Mouse (Mus musculus) embryonic facial prominence, embryonic 15.5 days (tissue): ENCODE results near the gene Atg2b. TPM values are rescaled to one million over a fixed set of nuclear protein-coding genes. Genes with fewer than 3 reads are reported as not detected.

Experiments used
- ATAC-seq: fragments of 200-750 bp; cut with Nextera tagmentation; 2 replicates; pipeline ENCODE4 v1.8.0; 2017; ENCODE audit warnings: low read depth, moderate TSS enrichment; ENCODE audit not compliant: insufficient number of reproducible peaks, low FRiP score, low TSS enrichment
- H3K27ac ChIP-seq: fragments of 300-500 bp; sonication (generic); replicated peaks from 2 replicates; pipeline ENCODE4 v1.5.1; 2015; ENCODE audit warnings: mild to moderate bottlenecking, inconsistent platforms
- H3K27me3 ChIP-seq: fragments of 300-500 bp; sonication (generic); 2 replicates; pipeline ENCODE4 v1.6.1; 2015; ENCODE audit warnings: inconsistent platforms
- H3K36me3 ChIP-seq: fragments of 300-500 bp; sonication (generic); 2 replicates; pipeline ENCODE4 v1.6.1; 2015; ENCODE audit warnings: mild to moderate bottlenecking, inconsistent platforms
- H3K4me1 ChIP-seq: fragments of 300-500 bp; sonication (generic); 2 replicates; pipeline ENCODE4 v1.6.1; 2015; ENCODE audit warnings: inconsistent platforms
- H3K4me2 ChIP-seq: fragments of 300-500 bp; sonication (generic); replicated peaks from 2 replicates; pipeline ENCODE4 v1.6.1; 2015; ENCODE audit warnings: mild to moderate bottlenecking, inconsistent platforms
- H3K4me3 ChIP-seq: fragments of 300-500 bp; sonication (generic); replicated peaks from 2 replicates; pipeline ENCODE4 v1.5.1; 2015; ENCODE audit warnings: mild to moderate bottlenecking, inconsistent platforms
- H3K9ac ChIP-seq: fragments of 300-500 bp; sonication (generic); 2 replicates; pipeline ENCODE4 v1.6.1; 2015; ENCODE audit warnings: inconsistent platforms
- H3K9me3 ChIP-seq: fragments of 300-500 bp; sonication (generic); replicated peaks from 2 replicates; pipeline ENCODE4 v1.6.1; 2016; ENCODE audit warnings: inconsistent platforms
- WGBS: fragments of 180-500 bp; shearing (Covaris S2); methylation state at CpG from one replicate; pipeline ENCODE4 v1.1.7; 2015; 5-methylcytosine and 5-hydroxymethylcytosine counted together
- polyA plus RNA-seq: library from polyadenylated mRNA; unstranded; fragments of >200 nt; fragmentation: Nextera tagmentation; extraction: Ambion mirVana; gene quantifications from 2 replicates; pipeline ENCODE4 v1.2.1, GENCODE M21; 2015

Gene Atg2b
- polyA plus RNA-seq, 1 experiment from 2014 or later, result 12.8 TPM

DNA sequence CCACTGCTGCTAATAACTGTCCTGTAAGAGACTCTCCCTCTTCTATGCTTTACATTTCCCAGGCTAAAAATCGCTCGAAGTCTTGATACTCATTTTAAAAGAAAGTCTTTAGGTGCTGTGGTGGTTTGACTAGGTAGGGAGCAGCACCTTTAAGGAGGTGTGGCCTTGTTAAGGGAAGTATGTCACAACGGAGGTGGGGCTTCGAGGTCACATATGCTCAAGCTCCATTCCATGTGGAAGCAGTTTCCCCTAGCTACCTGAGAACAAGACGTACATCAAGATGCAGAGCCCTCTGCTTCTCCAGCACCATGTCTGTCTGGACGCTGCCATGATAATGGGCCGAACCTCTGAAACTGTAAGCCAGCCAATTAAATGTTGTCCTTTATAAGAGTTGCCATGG lies 6.8 kb downstream of the Atg2b start:
- Histone ChIP-seq H3K4me2 (no peak overlapping the region), H3K36me3 (peaks cover 25% of the 10 kb centered on the region), H3K27me3 (no peaks in the 10 kb centered on the region), H3K9me3 (no peaks in the 10 kb centered on the region), H3K9ac (no peak overlapping the region), H3K4me1 (peaks cover 9% of the 10 kb centered on the region), H3K27ac (no peak overlapping the region), H3K4me3 (no peak overlapping the region)
- no peak for ATAC-seq
- 87% methylated on average over 7 of the region's 7 CpGs for WGBS

DNA sequence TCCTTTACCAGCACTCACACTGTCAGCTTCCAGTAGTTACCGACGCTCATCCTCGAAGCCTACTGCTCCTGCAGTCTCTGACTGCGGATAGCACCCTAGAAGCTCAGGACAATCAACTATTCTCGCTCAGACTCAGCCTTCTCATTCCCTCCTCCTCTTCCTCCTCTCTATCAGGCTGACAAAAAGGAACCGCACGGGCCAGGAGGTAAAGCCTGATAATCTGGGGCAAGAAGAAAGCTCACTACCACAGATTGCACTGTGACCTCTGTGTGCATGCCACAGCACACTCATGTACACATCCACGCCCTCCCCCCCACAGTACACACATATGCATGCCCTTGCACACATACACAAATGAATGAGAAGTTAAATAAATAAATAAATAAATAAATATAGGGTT lies 8.7 kb downstream of the Atg2b start:
- no peak overlapping the region for H3K9ac ChIP-seq
- peaks cover 30% of the 10 kb centered on the region for H3K36me3 ChIP-seq
- no peak overlapping the region for H3K4me2 ChIP-seq
- H3K27me3 ChIP-seq, result no peaks in the 10 kb centered on the region
- no peaks in the 10 kb centered on the region for H3K4me1 ChIP-seq
- 94% methylated on average over 8 of the region's 8 CpGs for WGBS
- H3K27ac ChIP-seq, result no peak overlapping the region
- H3K9me3 ChIP-seq, result no peaks in the 10 kb centered on the region
- ATAC-seq, result no peak
- no peak overlapping the region for H3K4me3 ChIP-seq

DNA sequence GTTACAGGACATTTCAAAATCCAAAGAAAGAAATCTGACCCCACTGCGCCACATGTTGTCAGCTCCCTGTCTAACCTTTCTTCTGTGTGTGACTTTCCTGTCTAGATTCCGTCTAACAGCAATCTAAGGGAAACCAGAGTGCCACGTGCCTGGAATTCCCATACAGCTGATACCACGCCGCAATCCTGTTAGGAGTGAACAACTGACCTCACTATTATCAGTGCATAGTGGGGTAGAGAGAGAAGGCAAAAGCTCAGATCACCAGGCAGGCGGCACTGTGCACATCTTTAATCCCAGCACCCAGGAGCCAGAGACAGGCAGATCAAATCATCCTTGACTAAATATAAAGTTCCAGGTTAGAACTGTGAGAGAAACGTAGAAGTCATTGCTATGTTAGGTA lies 29.2 kb downstream of the Atg2b start:
- no peaks in the 10 kb centered on the region for H3K9me3 ChIP-seq
- no peak for ATAC-seq
- no peak overlapping the region for H3K4me2 ChIP-seq
- no peak overlapping the region for H3K27ac ChIP-seq
- WGBS, result 90% methylated on average over 7 of the region's 7 CpGs
- H3K36me3 ChIP-seq, result peaks cover 87% of the 10 kb centered on the region
- H3K27me3 ChIP-seq, result no peaks in the 10 kb centered on the region
- no peak overlapping the region for H3K9ac ChIP-seq
- no peaks in the 10 kb centered on the region for H3K4me1 ChIP-seq
- no peak overlapping the region for H3K4me3 ChIP-seq

DNA sequence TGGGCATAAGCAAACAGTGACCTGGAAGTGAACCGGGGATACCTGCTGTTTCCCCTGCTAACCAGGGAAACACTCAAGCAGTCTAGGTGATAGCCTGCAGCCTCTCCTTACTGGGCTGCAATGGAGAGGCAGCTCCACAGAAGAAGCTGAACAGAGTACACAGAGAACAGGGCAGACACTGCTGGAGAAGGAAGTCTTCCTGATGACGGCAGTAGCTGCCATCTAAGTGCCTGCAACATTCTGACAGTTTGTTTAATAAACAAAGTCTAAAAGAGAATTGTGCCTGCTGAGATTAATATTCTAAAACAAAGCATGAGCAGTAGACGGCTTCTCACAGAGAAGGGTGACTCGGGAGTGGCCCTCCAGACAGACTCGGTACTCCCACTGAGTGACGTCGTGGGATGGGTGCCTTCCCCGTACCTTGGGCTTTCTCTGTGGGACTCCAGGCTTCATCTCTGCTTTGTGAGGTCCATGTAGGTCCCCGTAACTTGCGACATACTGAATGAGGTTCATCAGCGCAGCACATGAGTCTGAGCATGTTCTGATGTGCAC lies 42.2 kb downstream of the Atg2b start:
- Histone ChIP-seq H3K4me2 (no peak overlapping the region), H3K4me1 (no peaks in the 10 kb centered on the region), H3K27ac (no peak overlapping the region), H3K36me3 (peaks cover 96% of the 10 kb centered on the region), H3K27me3 (no peaks in the 10 kb centered on the region), H3K9me3 (no peaks in the 10 kb centered on the region), H3K9ac (no peak overlapping the region), H3K4me3 (no peak overlapping the region)
- WGBS, result 89% methylated on average over 11 of the region's 11 CpGs
- ATAC-seq, result no peak

DNA sequence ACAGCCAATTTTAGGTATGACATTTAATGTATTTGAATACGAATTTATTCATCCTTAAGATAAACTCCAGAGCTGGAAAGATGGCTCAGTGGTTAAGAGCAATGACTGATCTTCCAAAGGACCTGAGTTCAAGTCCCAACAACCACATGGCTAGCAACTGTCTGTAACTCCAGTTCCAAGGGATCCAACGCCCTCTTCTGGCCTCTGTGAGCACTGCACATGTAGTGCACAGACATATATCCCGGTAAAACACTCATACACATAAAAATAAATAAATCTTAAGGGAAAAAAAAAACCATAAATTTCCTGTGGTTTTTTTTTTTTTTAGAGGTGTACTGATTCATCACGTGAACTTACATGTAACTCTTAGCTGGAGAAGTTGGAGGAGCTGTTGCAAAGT lies 47.5 kb downstream of the Atg2b start:
- Histone ChIP-seq H3K36me3 (peaks cover 90% of the 10 kb centered on the region), H3K4me3 (no peak overlapping the region), H3K4me1 (no peaks in the 10 kb centered on the region), H3K27me3 (no peaks in the 10 kb centered on the region), H3K9me3 (no peaks in the 10 kb centered on the region), H3K27ac (no peak overlapping the region), H3K9ac (no peak overlapping the region), H3K4me2 (no peak overlapping the region)
- no peak for ATAC-seq
- whole genome bisulfite sequencing, result 75% methylated on average over 4 of the region's 4 CpGs

DNA sequence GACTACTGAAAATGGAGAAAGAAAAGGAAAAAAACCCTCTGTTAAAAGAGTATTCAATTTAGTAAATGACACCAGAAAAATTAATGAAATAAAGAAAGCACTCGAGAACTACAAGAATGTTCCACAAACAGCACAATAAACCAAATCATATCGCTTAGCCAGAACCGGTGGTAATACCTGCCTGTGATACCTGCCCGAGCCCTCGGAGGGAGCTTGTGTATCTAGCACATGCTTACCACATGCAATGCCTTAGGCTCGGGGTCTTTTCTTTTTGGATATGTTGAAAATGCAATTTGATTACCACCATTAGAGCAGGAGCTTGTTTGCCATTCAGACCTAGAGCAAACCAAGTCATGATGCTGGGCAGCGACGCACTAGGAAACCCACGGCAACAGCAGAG lies 48.5 kb downstream of the Atg2b start:
- H3K27ac ChIP-seq, result no peak overlapping the region
- H3K27me3 ChIP-seq, result no peaks in the 10 kb centered on the region
- H3K36me3 ChIP-seq, result peaks cover 85% of the 10 kb centered on the region
- H3K9me3 ChIP-seq, result no peaks in the 10 kb centered on the region
- WGBS, result 87% methylated on average over 9 of the region's 9 CpGs
- ATAC-seq, result no peak
- no peaks in the 10 kb centered on the region for H3K4me1 ChIP-seq
- no peak overlapping the region for H3K4me2 ChIP-seq
- H3K4me3 ChIP-seq, result no peak overlapping the region
- H3K9ac ChIP-seq, result no peak overlapping the region

DNA sequence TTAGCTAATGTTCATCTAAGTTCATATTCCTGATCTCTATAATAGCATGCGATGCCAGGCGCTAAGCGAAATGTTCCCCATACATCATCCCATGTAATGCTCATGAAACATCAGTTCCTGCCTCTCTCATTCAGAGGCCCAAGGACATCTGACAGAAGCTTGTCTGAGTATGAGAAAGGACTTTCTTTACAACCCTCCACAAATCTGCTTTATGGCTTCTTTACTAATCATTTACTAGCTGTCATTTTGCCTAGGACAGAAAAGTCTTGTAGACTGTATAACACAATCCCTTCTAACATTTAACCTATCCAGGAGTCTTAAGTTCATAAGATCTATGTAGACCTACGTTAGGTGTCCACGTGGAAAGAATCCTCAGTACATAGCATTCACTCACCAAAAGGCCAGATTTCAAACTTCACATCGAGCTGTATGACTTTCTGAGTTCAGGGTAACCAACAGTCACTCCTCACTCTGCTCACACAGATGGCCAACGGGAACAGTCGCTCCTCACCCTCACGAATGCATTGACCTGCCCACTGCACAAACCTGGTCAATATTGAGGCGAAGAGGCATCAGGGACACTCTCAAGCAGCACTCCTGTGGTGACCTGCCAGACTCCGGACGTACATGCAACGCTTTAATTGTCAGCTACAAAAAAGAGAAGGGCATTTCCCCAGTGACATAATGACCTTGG lies 50.5 kb downstream of the Atg2b start:
- Histone ChIP-seq H3K36me3 (peaks cover 72% of the 10 kb centered on the region), H3K4me3 (no peak overlapping the region), H3K27ac (no peak overlapping the region), H3K4me1 (no peaks in the 10 kb centered on the region), H3K4me2 (no peak overlapping the region), H3K9me3 (no peaks in the 10 kb centered on the region), H3K27me3 (no peaks in the 10 kb centered on the region), H3K9ac (no peak overlapping the region)
- ATAC-seq, result no peak
- 97% methylated on average over 13 of the region's 13 CpGs for WGBS

DNA sequence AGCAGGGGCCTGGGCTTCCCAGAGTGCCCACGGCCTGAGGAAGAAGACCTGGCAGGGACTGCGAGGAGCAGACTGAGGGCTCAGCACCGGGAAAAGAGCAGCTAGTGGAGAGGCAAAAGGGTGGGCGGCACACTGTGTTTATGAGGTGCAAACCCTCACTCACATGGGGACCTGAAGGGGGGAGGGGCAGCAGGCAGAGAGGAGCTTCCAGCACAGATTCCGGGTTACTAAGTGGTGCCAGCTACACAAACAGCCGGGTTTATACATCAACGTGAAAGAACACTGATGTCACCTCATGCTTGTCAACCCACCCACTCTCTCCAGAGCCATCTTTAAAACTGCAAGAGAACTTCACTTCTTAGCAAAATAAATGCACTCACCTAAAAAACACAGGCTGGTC lies 59.2 kb downstream of the Atg2b start:
- Histone ChIP-seq H3K27ac (no peak overlapping the region), H3K4me3 (no peak overlapping the region), H3K4me2 (no peak overlapping the region), H3K9me3 (no peaks in the 10 kb centered on the region), H3K36me3 (peaks cover 58% of the 10 kb centered on the region), H3K4me1 (no peaks in the 10 kb centered on the region), H3K27me3 (no peaks in the 10 kb centered on the region), H3K9ac (no peak overlapping the region)
- no peak for ATAC-seq
- WGBS, result 62% methylated on average over 7 of the region's 7 CpGs

DNA sequence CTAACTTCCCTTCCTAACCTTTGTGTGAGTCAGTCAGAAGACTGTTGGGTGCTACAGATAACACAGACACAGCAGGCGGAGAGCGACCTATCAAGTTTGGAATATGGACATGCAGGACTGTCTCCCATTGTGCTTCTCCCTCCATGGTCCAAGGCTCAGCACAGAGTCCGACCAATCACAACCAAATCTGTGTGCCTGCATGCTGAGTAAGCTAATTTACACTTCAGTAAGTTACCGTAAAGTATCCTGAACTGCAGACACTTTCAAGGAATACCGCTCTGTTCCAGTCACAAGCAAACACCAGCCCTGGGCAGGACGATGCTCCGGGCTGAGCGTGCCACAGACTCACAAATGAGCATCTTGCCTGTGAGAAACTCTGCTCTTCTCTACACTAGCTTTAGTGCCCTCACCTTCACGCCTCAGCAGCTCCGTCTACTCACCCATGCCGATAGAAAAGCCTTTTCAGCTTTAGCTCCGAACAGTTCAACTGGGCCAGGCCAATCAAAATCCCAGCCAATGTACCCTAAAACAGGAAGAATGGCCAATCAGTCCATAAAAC lies 62.0 kb downstream of the Atg2b start:
- Histone ChIP-seq H3K4me1 (no peaks in the 10 kb centered on the region), H3K36me3 (peaks cover 72% of the 10 kb centered on the region), H3K4me2 (no peak overlapping the region), H3K9ac (no peak overlapping the region), H3K9me3 (no peaks in the 10 kb centered on the region), H3K27ac (no peak overlapping the region), H3K27me3 (no peaks in the 10 kb centered on the region), H3K4me3 (no peak overlapping the region)
- WGBS, result 88% methylated on average over 12 of the region's 12 CpGs
- ATAC-seq, result no peak

DNA sequence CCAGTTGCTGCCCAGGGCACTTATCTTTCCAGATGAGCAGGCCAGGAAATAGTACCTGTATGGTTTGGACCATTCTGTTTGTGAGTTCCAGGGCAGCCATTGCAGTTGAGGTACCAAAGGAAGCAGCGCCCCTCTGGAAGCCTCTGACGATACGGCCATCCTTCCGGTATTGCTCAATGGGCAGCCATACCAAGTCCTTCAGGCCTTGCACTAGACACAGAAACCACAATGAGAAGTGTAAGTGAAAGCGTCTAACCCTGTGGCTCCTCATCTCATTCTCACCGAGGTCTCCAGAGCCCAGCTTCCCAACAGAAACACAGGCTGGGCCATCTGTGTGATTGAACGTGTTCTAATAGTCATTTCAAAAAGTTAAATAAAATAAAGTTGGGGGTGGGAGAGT lies 63.0 kb downstream of the Atg2b start:
- H3K9ac ChIP-seq, result no peak overlapping the region
- 92% methylated on average over 7 of the region's 7 CpGs for WGBS
- H3K9me3 ChIP-seq, result no peaks in the 10 kb centered on the region
- H3K36me3 ChIP-seq, result peaks cover 75% of the 10 kb centered on the region
- no peak for ATAC-seq
- no peak overlapping the region for H3K27ac ChIP-seq
- no peaks in the 10 kb centered on the region for H3K27me3 ChIP-seq
- H3K4me1 ChIP-seq, result no peaks in the 10 kb centered on the region
- H3K4me2 ChIP-seq, result no peak overlapping the region
- H3K4me3 ChIP-seq, result no peak overlapping the region

DNA sequence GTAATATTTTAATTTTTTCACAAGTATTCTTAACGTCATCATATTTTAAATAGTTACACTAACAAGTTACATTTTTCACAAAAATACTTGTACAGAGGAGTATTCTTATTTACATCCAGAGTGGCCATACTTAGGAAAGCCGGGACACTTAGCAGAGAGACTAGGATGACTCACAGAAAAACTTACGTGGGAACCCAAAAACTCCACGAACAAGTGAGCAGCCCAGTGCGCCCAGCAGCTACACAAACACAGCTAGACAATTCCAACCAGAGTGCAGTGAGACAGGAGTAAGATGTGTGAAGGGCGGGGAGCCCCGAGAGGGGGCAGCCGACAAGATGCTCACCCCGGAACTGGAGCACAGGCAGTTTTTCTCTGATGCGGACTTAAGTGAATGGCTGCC lies 71.5 kb downstream of the Atg2b start:
- Histone ChIP-seq H3K9me3 (no peaks in the 10 kb centered on the region), H3K27ac (no peak overlapping the region), H3K4me1 (peaks cover 4% of the 10 kb centered on the region; the same call in 1 of the 2 replicates), H3K4me3 (no peak overlapping the region), H3K9ac (no peak overlapping the region), H3K4me2 (no peak overlapping the region), H3K27me3 (no peaks in the 10 kb centered on the region), H3K36me3 (peaks cover 35% of the 10 kb centered on the region)
- 88% methylated on average over 10 of the region's 10 CpGs for WGBS
- no peak for ATAC-seq

DNA sequence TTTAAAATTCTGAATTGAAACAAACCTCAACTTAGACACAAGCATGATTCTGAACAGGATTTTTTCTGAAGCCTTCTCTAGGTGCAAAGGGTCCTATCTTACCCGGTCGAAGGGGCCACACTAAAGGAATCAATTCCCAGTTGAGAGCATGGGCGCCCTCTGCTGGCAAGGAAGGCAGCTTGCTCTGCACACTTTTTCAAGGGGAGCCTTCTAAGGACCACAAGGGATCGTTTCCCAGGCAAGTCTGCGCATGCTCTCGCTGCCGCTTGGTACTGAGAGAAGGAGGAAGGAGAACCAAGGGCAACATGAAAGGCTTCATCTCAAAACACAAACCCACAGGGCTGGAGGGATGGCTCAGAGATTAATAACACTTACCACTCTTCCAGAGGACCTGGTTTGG lies 73.3 kb downstream of the Atg2b start:
- Histone ChIP-seq H3K9ac (no peak overlapping the region), H3K4me1 (peaks cover 4% of the 10 kb centered on the region; the same call in 1 of the 2 replicates), H3K4me2 (no peak overlapping the region), H3K27me3 (no peaks in the 10 kb centered on the region), H3K27ac (no peak overlapping the region), H3K4me3 (no peak overlapping the region), H3K9me3 (no peaks in the 10 kb centered on the region), H3K36me3 (peaks cover 17% of the 10 kb centered on the region)
- WGBS, result 10% methylated on average over 7 of the region's 7 CpGs
- ATAC-seq, result no peak
